8 mouse cellular contexts compared by ENCODE assay signal in the genomic region with DNA sequence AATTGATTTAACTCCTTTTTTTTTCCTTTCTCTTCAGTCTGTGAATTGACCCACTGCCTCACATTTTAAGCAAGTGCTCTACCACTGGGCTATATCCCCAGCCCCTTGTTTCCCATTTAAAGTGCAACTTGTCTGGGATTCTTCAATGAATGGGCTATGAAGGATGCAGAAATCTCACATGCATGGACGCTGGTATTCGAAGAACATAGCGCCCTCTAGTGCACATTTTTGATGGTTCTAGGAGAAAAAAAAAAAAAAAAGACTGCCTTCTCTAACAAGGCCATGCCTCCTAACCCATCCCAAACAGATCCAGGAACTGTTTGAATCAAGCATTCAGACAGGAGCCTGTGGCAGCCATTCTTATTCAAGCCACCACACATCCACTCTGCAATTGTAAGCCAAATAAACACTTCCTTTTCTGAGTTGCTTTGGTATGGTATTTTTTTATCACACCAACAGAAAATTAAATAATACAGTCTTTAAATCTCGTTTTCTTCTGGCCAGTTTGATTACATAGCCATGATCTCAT. TPM values are rescaled to one million over a fixed set of nuclear protein-coding genes. Genes with fewer than 3 reads are reported as not detected.
DNase-seq lines count a peak whose midpoint lies in the region; ATAC-seq and TF ChIP-seq lines count a peak whose summit lies in the region.

No protein-coding gene starts in this region.

- H3K4me3 ChIP-seq in C2C12 (ENCODE audit: insufficient read depth, poor library complexity, severe bottlenecking), result no peak overlapping the region
- no peak overlapping the region for H3K4me3 ChIP-seq in heart, postnatal 0 days (ENCODE audit: low read depth, low read length)
- H3K4me3 ChIP-seq in midbrain, embryonic 13.5 days (replicated peaks), result no peak overlapping the region

- H3K79me3 ChIP-seq in C2C12 (ENCODE audit: low read depth), result peaks cover 1% of the 10 kb centered on the region

- no peaks in the 10 kb centered on the region for H3K36me3 ChIP-seq in C2C12 (ENCODE audit: control insufficient read depth, insufficient read depth)
- no peaks in the 10 kb centered on the region for H3K36me3 ChIP-seq in heart, postnatal 0 days (replicated peaks; ENCODE audit: control insufficient read depth, insufficient read depth, low read length)
- H3K36me3 ChIP-seq in midbrain, embryonic 13.5 days, result no peaks in the 10 kb centered on the region

- no peak overlapping the region for H3K27ac ChIP-seq in heart, postnatal 0 days (ENCODE audit: low read depth)
- H3K27ac ChIP-seq in midbrain, embryonic 13.5 days, result no peak overlapping the region

- H3ac ChIP-seq in C2C12 (ENCODE audit: control insufficient read depth, insufficient read length, low read depth), result no peak overlapping the region

- no peak overlapping the region for H3K9ac ChIP-seq in heart, postnatal 0 days (replicated peaks; ENCODE audit: low read depth, low read length)
- H3K9ac ChIP-seq in midbrain, embryonic 13.5 days (replicated peaks), result no peak overlapping the region

- peaks cover 7% of the 10 kb centered on the region for H3K27me3 ChIP-seq in C2C12 (ENCODE audit: control insufficient read depth, insufficient read depth, insufficient read length)
- no peaks in the 10 kb centered on the region for H3K27me3 ChIP-seq in heart, postnatal 0 days (ENCODE audit: control insufficient read depth, insufficient read depth, low read length)
- H3K27me3 ChIP-seq in midbrain, embryonic 13.5 days, result no peaks in the 10 kb centered on the region

- no peak; the same call in 1 of the 2 replicates for ATAC-seq in heart, postnatal 0 days (ENCODE audit: insufficient read depth, low read depth)
- ATAC-seq in midbrain, embryonic 13.5 days, result peak; percentile 60; the same call in 1 of the 2 replicates

- no peaks in the 10 kb centered on the region for H3K79me2 ChIP-seq in C2C12 (ENCODE audit: control insufficient read depth, insufficient read depth)

- WGBS in heart, postnatal 0 days, result 20% methylated on average over 4 of the region's 4 CpGs
- WGBS in midbrain, embryonic 13.5 days, result 22% methylated on average over 4 of the region's 4 CpGs

- H3K9me3 ChIP-seq in heart, postnatal 0 days (replicated peaks; ENCODE audit: control insufficient read depth, low read length), result no peaks in the 10 kb centered on the region
- H3K9me3 ChIP-seq in midbrain, embryonic 13.5 days, result no peaks in the 10 kb centered on the region

- TF ChIP-seq CTCF in C2C12 (IDR thresholded peaks at IDR 0.05; ENCODE audit: control insufficient read depth, insufficient read depth, insufficient read length), result peak; percentile 9
- TF ChIP-seq CTCF in heart, postnatal 0 days (IDR thresholded peaks at IDR 0.05; ENCODE audit: low read depth), result peak; percentile 70

- no peak overlapping the region for H3K4me2 ChIP-seq in heart, postnatal 0 days (ENCODE audit: low read depth, low read length)
- H3K4me2 ChIP-seq in midbrain, embryonic 13.5 days (replicated peaks), result no peak overlapping the region

- TF ChIP-seq EP300 in heart, postnatal 0 days (IDR thresholded peaks at IDR 0.05; ENCODE audit: low read depth), result no peak

- DNase-seq in kidney, adult 9 months, result peak; percentile 73
- no peak for DNase-seq in kidney, adult 18-20 months
- peak; percentile 90 for DNase-seq in NIH3T3 (ENCODE audit: low read depth)
- peak; percentile 70 for DNase-seq in heart, postnatal 0 days (ENCODE audit: low spot score)
- DNase-seq in right cerebral cortex, postnatal 25 days, result no peak
- no peak for DNase-seq in urinary bladder, postnatal 10 days (ENCODE audit: low spot score)

- no peaks in the 10 kb centered on the region; the same call in 1 of the 2 replicates for H3K4me1 ChIP-seq in heart, postnatal 0 days (ENCODE audit: control insufficient read depth, insufficient read depth)
- H3K4me1 ChIP-seq in midbrain, embryonic 13.5 days (replicated peaks), result no peaks in the 10 kb centered on the region

TF ChIP-seq in C2C12, 6 proteins besides CTCF, POLR2A, EP300 and RAD21:
- TF ChIP-seq FOSL1 (IDR thresholded peaks at IDR 0.05; ENCODE audit: insufficient read depth, low read length, poor library complexity, severe bottlenecking) (no peak), USF1 (IDR thresholded peaks at IDR 0.05; ENCODE audit: low read depth) (no peak), MYOG (IDR thresholded peaks at IDR 0.05; ENCODE audit: control insufficient read depth, extremely low read depth, insufficient read length) (no peak), MYOD1 (IDR thresholded peaks at IDR 0.05; ENCODE audit: control insufficient read depth, insufficient read length, low read depth) (no peak), MAX (IDR thresholded peaks at IDR 0.05) (no peak), CEBPB (IDR thresholded peaks at IDR 0.05; ENCODE audit: low read depth) (no peak)

RNA-seq across cellular contexts. Expression of a gene that starts 4.2 kb away (rescaled TPM):
- polyA plus RNA-seq in C2C12 (2012; fragmentation: generic; extraction: Trizol), result not detected
- 0.15 and 3.2 TPM in 2 replicates for total RNA-seq in heart, postnatal 0 days (2014; rRNA removed; ENCODE audit: low replicate concordance)
- 2.6 and 2.7 TPM in 2 replicates for polyA plus RNA-seq in heart, postnatal 0 days (2015; fragmentation: Nextera tagmentation; extraction: Ambion mirVana)
- 0.46 and 0.53 TPM in 2 replicates for polyA plus RNA-seq in midbrain, embryonic 13.5 days (2015; fragmentation: Nextera tagmentation; extraction: Ambion mirVana)

RNA-seq across cellular contexts. Expression of a gene that starts 16.3 kb away (rescaled TPM):
- polyA plus RNA-seq in C2C12 (2012; fragmentation: generic; extraction: Trizol), result 0.01 TPM
- 0.38 TPM in 1 of 2 replicates, not detected in the other for total RNA-seq in heart, postnatal 0 days (2014; rRNA removed; ENCODE audit: low replicate concordance)
- 0.73 and 0.87 TPM in 2 replicates for polyA plus RNA-seq in heart, postnatal 0 days (2015; fragmentation: Nextera tagmentation; extraction: Ambion mirVana)
- polyA plus RNA-seq in midbrain, embryonic 13.5 days (2015; fragmentation: Nextera tagmentation; extraction: Ambion mirVana), result 6.5 and 7.6 TPM in 2 replicates

RNA-seq across cellular contexts. Expression of a gene that starts 33.1 kb away (rescaled TPM):
- polyA plus RNA-seq in C2C12 (2012; fragmentation: generic; extraction: Trizol), result 0.92 TPM
- 1.8 and 4.6 TPM in 2 replicates for total RNA-seq in heart, postnatal 0 days (2014; rRNA removed; ENCODE audit: low replicate concordance)
- 4.7 and 5.7 TPM in 2 replicates for polyA plus RNA-seq in heart, postnatal 0 days (2015; fragmentation: Nextera tagmentation; extraction: Ambion mirVana)
- polyA plus RNA-seq in midbrain, embryonic 13.5 days (2015; fragmentation: Nextera tagmentation; extraction: Ambion mirVana), result 1.0 and 2.2 TPM in 2 replicates

RNA-seq across cellular contexts. Expression of a gene that starts 41.0 kb away (rescaled TPM):
- 1.8 TPM for polyA plus RNA-seq in C2C12 (2012; fragmentation: generic; extraction: Trizol)
- total RNA-seq in heart, postnatal 0 days (2014; rRNA removed; ENCODE audit: low replicate concordance), result 4.0 and 5.1 TPM in 2 replicates
- polyA plus RNA-seq in heart, postnatal 0 days (2015; fragmentation: Nextera tagmentation; extraction: Ambion mirVana), result 5.7 and 7.6 TPM in 2 replicates
- 14.6 and 17.8 TPM in 2 replicates for polyA plus RNA-seq in midbrain, embryonic 13.5 days (2015; fragmentation: Nextera tagmentation; extraction: Ambion mirVana)

RNA-seq across cellular contexts. Expression of a gene that starts 41.5 kb away (rescaled TPM):
- polyA plus RNA-seq in C2C12 (2012; fragmentation: generic; extraction: Trizol), result 0.04 TPM
- total RNA-seq in heart, postnatal 0 days (2014; rRNA removed; ENCODE audit: low replicate concordance), result 23.0 and 27.1 TPM in 2 replicates
- 37.4 and 43.8 TPM in 2 replicates for polyA plus RNA-seq in heart, postnatal 0 days (2015; fragmentation: Nextera tagmentation; extraction: Ambion mirVana)
- 1.2 and 2.1 TPM in 2 replicates for polyA plus RNA-seq in midbrain, embryonic 13.5 days (2015; fragmentation: Nextera tagmentation; extraction: Ambion mirVana)

Comparison
In these comparisons a context has a peak if more than half of its experiments do, and no peak if none do; other contexts are left out.
1. DNase-seq: peak in kidney, adult 9 months (single experiment), NIH3T3 (single experiment) and heart, postnatal 0 days (single experiment); none in kidney, adult 18-20 months (single experiment), right cerebral cortex, postnatal 25 days (single experiment) and urinary bladder, postnatal 10 days (single experiment).